Mouse (Mus musculus) gastrocnemius, postnatal 36 days (tissue): ENCODE measurements around the gene Spint5. TPM values are rescaled to one million over a fixed set of nuclear protein-coding genes. Genes with fewer than 3 reads are reported as not detected.

Source experiments
- total RNA-seq, 2 experiments: library from RNA; stranded (reverse); gene quantifications; 2 replicates each; pipeline ENCODE4 v1.2.3; 2021

Spint5 gene
- total RNA-seq, 2 experiments from 2014 or later: not detected

Other genes with a start within 250 kb of the Spint5 start
- gene Trp53tg5, start 241.6 kb upstream of the Spint5 start, total RNA-seq: not detected
- 10 to 100 TPM; 24.6 to 25.8 TPM for gene Dbndd2, start 229.2 kb upstream of the Spint5 start, total RNA-seq
- gene Pigt, start 217.8 kb upstream of the Spint5 start, total RNA-seq: 10 to 100 TPM; 31.8 to 32.5 TPM
- under 1 TPM in 1 of 2 experiments, not detected in 1; 0.71 TPM for gene Wfdc2, start 152.9 kb upstream of the Spint5 start, total RNA-seq
- not detected for gene Spint3, start 141.8 kb upstream of the Spint5 start, total RNA-seq
- not detected for gene Wfdc6a, start 129.9 kb upstream of the Spint5 start, total RNA-seq
- not detected for gene Eppin, start 121.7 kb upstream of the Spint5 start, total RNA-seq
- not detected for gene Wfdc6b, start 101.8 kb upstream of the Spint5 start, total RNA-seq
- gene Wfdc8, start 101.7 kb upstream of the Spint5 start, total RNA-seq: not detected
- gene Wfdc16, start 76.5 kb upstream of the Spint5 start, total RNA-seq: not detected
- not detected for gene Wfdc10, start 59.3 kb upstream of the Spint5 start, total RNA-seq
- gene Wfdc9, start 58.7 kb upstream of the Spint5 start, total RNA-seq: not detected
- not detected for gene Wfdc11, start 41.2 kb upstream of the Spint5 start, total RNA-seq
- not detected for gene Wfdc13, start 30.2 kb upstream of the Spint5 start, total RNA-seq
- gene Spint4, start 16.8 kb upstream of the Spint5 start, total RNA-seq: not detected
- not detected for gene Wfdc3, start 30.6 kb downstream of the Spint5 start, total RNA-seq
- gene Dnttip1, start 30.7 kb downstream of the Spint5 start, total RNA-seq: 10 to 100 TPM; 15.8 to 18.1 TPM
- gene Ube2c, start 54.6 kb downstream of the Spint5 start, total RNA-seq: 1 to 10 TPM; 1.0 to 1.4 TPM
- over 10,000 TPM; 16,945 to 17,744 TPM for gene Tnnc2, start 64.7 kb downstream of the Spint5 start, total RNA-seq
- 10 to 100 TPM; 18.1 to 20.8 TPM for gene Snx21, start 70.5 kb downstream of the Spint5 start, total RNA-seq
- 1 to 10 TPM; 6.9 to 8.6 TPM for gene Acot8, start 89.6 kb downstream of the Spint5 start, total RNA-seq
- gene Zswim3, start 89.8 kb downstream of the Spint5 start, total RNA-seq: 1 to 10 TPM; 1.2 TPM
- gene Zswim1, start 107.4 kb downstream of the Spint5 start, total RNA-seq: 1 to 10 TPM; 3.0 to 4.6 TPM
- under 1 TPM in 1 of 2 experiments, not detected in 1; 0.36 TPM for gene Spata25, start 113.2 kb downstream of the Spint5 start, total RNA-seq
- gene Ctsa, start 117.6 kb downstream of the Spint5 start, total RNA-seq: 10 to 100 TPM; 45.6 to 49.4 TPM
- gene Neurl2, start 118.2 kb downstream of the Spint5 start, total RNA-seq: 10 to 100 TPM; 35.8 to 36.3 TPM
- gene Pltp, start 142.4 kb downstream of the Spint5 start, total RNA-seq: 10 to 100 TPM; 15.3 to 15.7 TPM
- gene Pcif1, start 164.0 kb downstream of the Spint5 start, total RNA-seq: 10 to 100 TPM; 23.8 to 26.9 TPM
- gene Zfp335, start 196.5 kb downstream of the Spint5 start, total RNA-seq: 1 to 10 TPM; 8.8 to 9.3 TPM
- gene Mmp9, start 225.5 kb downstream of the Spint5 start, total RNA-seq: under 1 TPM; 0.38 to 0.62 TPM
- under 1 TPM; 0.25 to 0.36 TPM for gene Slc12a5, start 245.5 kb downstream of the Spint5 start, total RNA-seq